Mouse (Mus musculus) thymus, postnatal 4 days (tissue): Measurements from ENCODE around the gene Synpo2.
A peak's percentile ranks its signal among the peaks of the same experiment; 100 is the strongest.

Experiments
- DNase-seq: peaks from one replicate; pipeline ENCODE4 v3.0.0; 2021

The Synpo2 gene

DNA sequence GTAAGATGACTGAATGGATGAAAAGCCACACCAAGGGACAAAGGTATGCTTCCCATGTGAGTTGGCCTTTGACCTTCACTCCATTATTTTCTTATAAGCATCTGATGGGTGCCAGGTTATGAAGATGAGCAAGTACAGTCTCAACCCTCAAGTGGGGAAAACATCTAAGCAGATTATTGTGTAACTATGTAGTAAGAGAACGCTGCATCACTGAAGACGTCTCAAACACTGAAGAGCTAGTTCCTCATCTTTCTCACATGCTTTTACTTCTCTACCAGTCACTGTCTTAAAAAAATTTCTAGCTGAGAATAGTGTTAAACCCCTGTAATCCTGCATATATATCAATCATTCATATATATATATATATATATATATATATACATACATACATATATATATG lies 34.2 kb downstream of the Synpo2 start:
- DNase-seq: no peak

GRCm38 (mm10) chr3:123193740-123194139 lies 42.2 kb downstream of the Synpo2 start:
- no peak for DNase-seq

- no peak for DNase-seq
Observed at GRCm38 (mm10) chr3:123191602-123192001, 44.3 kb downstream of the Synpo2 start.

- no peak for DNase-seq
Observed at GRCm38 (mm10) chr3:123190329-123190728, 45.6 kb downstream of the Synpo2 start.

DNA sequence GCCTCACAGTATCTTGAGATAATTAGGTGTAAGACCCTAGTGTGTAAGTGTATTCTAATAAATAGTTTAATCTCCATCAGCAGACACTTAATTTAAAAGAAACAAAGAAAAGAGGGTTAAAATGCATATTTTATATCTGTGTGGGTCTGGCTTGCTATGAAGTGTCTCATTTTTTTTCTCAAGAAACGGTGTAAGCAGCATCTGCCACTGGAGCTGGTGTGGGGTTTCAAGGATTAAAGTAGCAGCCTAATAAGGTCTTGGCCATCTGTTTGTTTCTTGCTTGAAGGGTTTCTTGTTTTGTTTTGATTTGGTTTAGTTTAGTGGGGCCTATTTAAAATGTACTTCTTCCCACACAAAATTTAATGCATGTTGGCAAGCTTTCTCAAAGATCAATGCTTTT lies 46.1 kb downstream of the Synpo2 start:
- DNase-seq: no peak

DNA sequence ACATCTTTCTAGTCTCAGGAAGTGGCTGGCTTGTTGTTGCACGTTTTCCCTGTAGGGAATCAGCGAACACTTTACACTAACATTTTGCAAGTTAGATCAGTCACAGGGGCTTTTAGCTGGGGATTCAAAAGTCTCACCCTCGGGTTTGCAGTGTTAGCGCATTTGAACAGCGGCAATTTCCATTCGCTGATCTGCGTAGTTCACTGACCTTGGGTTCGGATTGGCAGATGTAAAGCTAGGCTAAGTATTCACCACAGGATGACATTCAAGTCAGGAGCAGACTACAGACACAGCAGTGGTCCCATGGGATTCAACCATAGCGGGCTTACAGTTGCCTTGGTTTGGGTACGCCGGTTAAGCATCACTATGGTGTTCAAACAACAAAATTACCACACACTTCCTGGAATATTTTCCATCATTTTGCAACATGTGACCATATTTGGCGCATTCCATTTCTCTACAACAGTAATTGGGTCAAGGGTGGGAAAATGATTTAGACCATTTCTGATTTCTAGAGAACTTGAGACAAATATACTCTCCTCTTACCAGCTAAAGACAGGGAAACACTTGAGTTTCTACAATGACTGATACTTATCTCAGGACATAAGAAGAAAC lies 47.2 kb downstream of the Synpo2 start:
- no peak for DNase-seq

DNA sequence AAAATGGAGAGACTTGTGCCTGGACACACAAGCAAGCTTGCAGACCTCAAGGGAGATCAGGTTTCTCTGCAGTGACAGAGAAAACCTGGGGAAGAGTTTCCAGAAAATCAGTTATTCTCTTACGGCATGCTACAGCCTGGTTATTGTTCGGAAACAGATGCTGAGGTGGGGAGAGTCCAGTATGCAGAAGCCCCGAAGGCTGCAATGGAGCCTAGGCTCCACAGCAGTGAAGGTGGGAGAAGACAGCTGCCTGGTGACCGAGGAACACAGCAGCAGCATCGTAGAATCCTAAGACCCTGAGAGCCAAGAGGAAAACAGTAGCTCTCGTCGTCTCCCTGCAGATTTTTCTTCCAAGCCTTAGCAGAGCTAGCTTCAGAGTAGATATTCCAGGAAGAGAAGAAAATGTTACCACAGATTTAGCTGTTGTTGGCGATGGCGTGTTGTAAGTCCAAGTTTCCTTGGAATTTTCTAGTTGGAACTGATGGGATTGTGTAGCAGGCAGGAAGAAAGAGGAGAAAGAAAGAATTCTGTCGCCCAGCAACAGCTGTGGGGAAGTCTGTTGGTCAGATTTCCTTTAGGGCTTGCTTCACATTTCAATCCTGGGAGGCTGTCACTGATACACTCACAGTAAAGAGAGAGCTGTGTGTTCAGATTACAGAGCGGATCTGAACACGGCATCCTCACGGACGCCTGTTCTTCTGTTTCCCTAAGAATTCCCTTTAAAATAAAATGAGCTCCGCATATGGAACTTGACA lies 48.4 kb downstream of the Synpo2 start:
- no peak for DNase-seq

GRCm38 (mm10) chr3:123185238-123185925 lies 50.6 kb downstream of the Synpo2 start:
- no peak for DNase-seq

- no peak for DNase-seq
Observed at GRCm38 (mm10) chr3:123184281-123184680, 51.7 kb downstream of the Synpo2 start.

DNA sequence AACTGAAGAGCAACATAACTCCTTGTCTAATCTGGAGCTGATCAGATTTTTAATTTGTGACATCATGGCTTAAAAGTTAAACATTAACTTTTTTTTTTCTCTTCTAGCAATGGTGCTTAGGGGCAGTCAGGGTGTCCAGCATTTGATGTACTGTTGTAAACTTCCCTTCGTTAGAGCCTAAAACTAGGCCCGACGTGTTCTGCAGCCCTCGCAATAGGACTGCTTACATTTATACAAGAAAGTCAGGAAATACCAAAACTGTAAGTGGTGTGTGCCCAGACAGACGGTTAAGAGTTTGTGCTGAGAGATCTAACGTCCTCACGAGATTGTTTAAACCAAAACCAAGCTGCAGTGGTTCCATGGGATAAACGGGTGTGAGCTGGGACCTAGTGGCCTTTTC lies 56.4 kb downstream of the Synpo2 start:
- DNase-seq: no peak

DNA sequence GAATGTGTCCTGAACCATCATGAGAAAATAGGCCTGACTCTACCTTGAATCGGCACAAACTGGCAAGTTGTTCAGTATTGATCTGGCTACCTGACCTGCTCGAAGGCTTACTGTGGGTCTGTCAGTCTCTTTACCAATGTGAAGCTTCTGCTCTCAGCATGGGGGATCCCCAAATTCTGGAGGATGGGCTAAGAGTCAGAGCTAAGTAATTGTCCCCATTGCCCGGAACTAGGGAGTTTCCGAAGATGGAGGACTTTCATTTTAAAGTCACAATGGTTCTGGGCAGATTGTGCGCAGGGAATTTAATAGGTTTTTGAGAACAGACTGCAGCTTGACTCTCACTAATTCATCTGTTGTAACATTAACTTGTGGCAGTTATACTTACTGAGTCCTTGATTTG lies 56.9 kb downstream of the Synpo2 start:
- no peak for DNase-seq

GRCm38 (mm10) chr3:123178420-123178819 lies 57.5 kb downstream of the Synpo2 start:
- no peak for DNase-seq

- no peak for DNase-seq
Observed at GRCm38 (mm10) chr3:123176366-123177334, 59.3 kb downstream of the Synpo2 start.

DNA sequence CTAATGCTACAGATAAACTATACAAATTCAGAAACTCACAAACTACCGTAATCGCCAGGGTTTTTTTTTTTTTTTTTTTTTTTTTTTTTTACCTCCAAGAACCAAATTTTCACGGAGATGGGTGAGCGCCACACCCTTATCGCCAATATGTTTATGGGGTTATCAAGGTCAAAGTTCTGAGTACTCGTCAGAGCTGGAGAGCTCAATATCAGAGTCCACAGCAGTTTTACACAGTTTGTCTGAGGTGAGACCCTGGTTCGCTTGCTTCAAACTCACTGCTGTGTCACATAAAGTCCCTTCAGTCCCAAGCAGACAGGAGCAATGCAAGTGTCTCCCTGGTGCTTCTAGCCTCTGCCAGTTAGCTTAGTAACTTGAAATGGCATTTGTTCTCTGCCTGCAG lies 60.8 kb downstream of the Synpo2 start:
- DNase-seq: no peak

DNA sequence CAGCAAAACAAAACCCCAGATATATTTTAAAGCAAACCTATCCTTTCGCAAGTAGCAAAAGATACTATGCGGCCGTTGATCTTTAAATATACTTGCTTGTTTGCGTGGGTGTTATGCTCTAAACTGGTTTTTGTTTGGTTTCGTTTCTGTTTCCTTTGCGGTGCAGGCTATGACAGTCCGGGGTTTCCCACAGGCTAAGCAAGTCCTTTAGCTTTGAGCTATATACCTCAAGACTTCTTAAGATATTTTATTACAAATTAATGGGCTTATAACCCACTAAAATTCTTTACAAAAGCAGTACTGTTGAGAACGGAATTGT lies 61.6 kb downstream of the Synpo2 start:
- no peak for DNase-seq

- DNase-seq: no peak
Observed at GRCm38 (mm10) chr3:123173553-123174378, 62.2 kb downstream of the Synpo2 start.

DNA sequence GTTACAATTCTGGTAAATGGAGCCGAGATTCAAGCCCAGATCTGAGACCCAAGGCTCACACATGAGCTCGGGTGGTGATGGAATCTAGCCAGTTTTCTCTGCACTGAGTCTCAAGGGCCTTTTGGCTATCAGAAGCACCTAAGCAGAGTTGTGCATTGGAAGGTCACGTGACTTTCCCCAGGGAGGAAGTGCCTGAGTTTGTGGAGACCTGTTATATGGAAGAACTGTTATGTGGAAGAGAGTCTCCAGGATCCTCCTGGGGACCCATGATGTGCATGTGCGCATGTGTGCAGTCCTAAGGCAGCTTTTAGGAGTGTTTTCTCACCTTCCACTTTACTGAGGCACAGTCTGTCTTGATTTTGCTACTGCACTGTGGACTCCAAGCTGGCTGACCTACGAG lies 63.8 kb downstream of the Synpo2 start:
- no peak for DNase-seq

DNA sequence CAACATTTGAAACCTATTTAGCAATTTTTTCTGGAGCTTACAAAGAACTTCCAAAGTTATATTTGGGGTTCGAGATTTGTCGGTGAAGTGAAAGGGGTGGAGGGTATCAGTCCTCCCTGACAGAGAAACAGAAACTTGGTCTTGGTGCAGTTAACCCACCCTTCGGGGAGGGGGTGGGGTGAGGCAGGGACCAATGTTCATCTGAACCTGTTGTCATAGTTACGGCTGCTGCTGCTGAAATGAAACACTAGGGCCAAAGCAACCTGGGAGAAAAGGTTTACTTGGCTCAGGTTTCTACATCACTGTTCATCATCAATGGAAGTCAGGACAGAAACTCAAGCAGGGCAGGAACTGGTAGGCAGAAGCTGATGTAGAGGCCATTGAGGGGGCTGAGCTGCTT lies 66.6 kb downstream of the Synpo2 start:
- no peak for DNase-seq

DNA sequence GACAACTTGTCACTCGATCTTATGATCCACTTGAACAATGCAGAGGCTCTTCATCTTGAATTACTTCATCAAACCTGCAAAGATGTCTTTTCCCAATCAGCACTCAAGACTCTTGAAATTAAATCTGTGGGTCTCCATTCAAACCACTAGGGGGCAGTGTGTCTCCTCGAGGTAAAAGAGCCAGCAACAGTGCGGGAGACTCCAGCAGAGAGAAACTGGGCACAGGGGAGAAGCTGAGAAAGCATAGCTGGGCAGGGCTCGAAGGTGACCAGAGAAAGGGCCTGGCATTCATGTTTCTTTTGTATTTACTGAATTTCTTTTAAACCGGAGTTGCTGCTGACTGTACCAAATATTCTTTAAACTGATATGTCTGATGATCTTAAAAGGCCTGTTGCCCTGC lies 67.1 kb downstream of the Synpo2 start:
- peak; percentile 49 for DNase-seq

GRCm38 (mm10) chr3:123166450-123166849 lies 69.5 kb downstream of the Synpo2 start:
- no peak for DNase-seq

DNA sequence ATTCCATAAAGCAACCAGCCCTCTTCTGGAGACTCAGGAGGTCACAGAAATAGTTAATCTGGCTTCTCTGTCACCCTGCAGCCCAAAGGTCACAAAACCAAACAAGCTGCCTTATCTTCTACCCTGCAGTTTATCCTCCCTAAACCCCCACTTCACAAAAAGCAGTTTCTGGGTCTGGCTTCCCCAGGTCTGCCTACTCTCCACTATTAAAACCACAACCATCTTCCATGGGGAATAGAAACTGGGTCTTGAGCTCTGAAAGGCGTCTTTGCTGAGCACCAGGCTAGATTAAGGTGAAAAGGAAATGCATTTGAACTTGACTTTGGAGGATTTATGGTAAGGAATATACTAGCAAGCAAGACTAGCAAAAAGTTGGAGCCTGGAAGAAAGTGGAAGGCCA lies 71.8 kb downstream of the Synpo2 start:
- DNase-seq: no peak

- DNase-seq: no peak
Observed at GRCm38 (mm10) chr3:123163192-123163523, 72.8 kb downstream of the Synpo2 start.
